Mouse (Mus musculus) spleen, postnatal 4 days (tissue): Measurements from ENCODE around the gene Tm9sf1.

Experiments used
- DNase-seq, 2 experiments: peaks; one replicate each; pipeline ENCODE4 v3.0.0; 2022; ENCODE audit warnings: low spot score in 2 of 2

Gene Tm9sf1

GRCm38 (mm10) chr14:55634874-55635522 lies 8.6 kb downstream of the Tm9sf1 start:
- no peak for DNase-seq

- peak; percentile 73 to 92 for DNase-seq
Observed at GRCm38 (mm10) chr14:55629312-55629711, 14.3 kb downstream of the Tm9sf1 start.

- peak in 1 of 2 experiments; percentile 64 for DNase-seq
Observed at GRCm38 (mm10) chr14:55628077-55628827, 15.4 kb downstream of the Tm9sf1 start.

GRCm38 (mm10) chr14:55618486-55619195 lies 25.0 kb downstream of the Tm9sf1 start:
- DNase-seq: peak; percentile 58 to 64

GRCm38 (mm10) chr14:55617822-55618221 lies 25.8 kb downstream of the Tm9sf1 start, which contains the start of gene Rec8:
Gene Rec8, plus strand, starts transcription at chr14:55618037.
- peak in 1 of 2 experiments; percentile 34 for DNase-seq

GRCm38 (mm10) chr14:55616844-55617243 lies 26.8 kb downstream of the Tm9sf1 start:
- DNase-seq: no peak

GRCm38 (mm10) chr14:55615876-55616275 lies 27.7 kb downstream of the Tm9sf1 start:
- DNase-seq: no peak

GRCm38 (mm10) chr14:55614565-55615178 lies 28.9 kb downstream of the Tm9sf1 start:
- DNase-seq: peak in 1 of 2 experiments; percentile 65

GRCm38 (mm10) chr14:55613346-55613745 lies 30.3 kb downstream of the Tm9sf1 start:
- no peak for DNase-seq

GRCm38 (mm10) chr14:55608339-55608738 lies 35.3 kb downstream of the Tm9sf1 start:
- no peak for DNase-seq

GRCm38 (mm10) chr14:55605743-55606459 lies 37.7 kb downstream of the Tm9sf1 start:
- DNase-seq: no peak

GRCm38 (mm10) chr14:55604823-55605222 lies 38.8 kb downstream of the Tm9sf1 start:
- no peak for DNase-seq

- peak; percentile 95 for DNase-seq
Observed at GRCm38 (mm10) chr14:55603633-55604576, 39.7 kb downstream of the Tm9sf1 start.

- no peak for DNase-seq
Observed at GRCm38 (mm10) chr14:55603271-55603632, 40.4 kb downstream of the Tm9sf1 start, which contains the start of gene Irf9. Gene Irf9, plus strand, starts transcription at chr14:55603571.

- DNase-seq: no peak
Observed at GRCm38 (mm10) chr14:55598521-55599390, 44.9 kb downstream of the Tm9sf1 start.

GRCm38 (mm10) chr14:55596036-55596690 lies 47.4 kb downstream of the Tm9sf1 start:
- no peak for DNase-seq

GRCm38 (mm10) chr14:55592226-55592625 lies 51.4 kb downstream of the Tm9sf1 start:
- DNase-seq: no peak

GRCm38 (mm10) chr14:55591331-55591891 lies 52.2 kb downstream of the Tm9sf1 start, which contains the start of gene Rnf31:
Gene Rnf31, plus strand, starts transcription at chr14:55591708.
- peak; percentile 92 to 94 for DNase-seq
